Mouse (Mus musculus) ES-E14 (cell line): ENCODE results near the gene Ssr1. TPM values are rescaled to one million over a fixed set of nuclear protein-coding genes. Genes with fewer than 3 reads are reported as not detected.

Source experiments
- DNase-seq: peaks from one replicate; pipeline ENCODE4 v3.0.0-alpha.2; 2013; ENCODE audit warnings: low read depth, low spot score
- H3K27ac ChIP-seq: 2 replicates; pipeline ENCODE4 v1.5.1; 2012; ENCODE audit warnings: low read depth, mild to moderate bottlenecking, low read length, moderate library complexity, mixed read lengths; ENCODE audit not compliant: poor library complexity, insufficient read depth, severe bottlenecking
- H3K36me3 ChIP-seq: 2 replicates; pipeline ENCODE4 v1.6.1; 2012; ENCODE audit warnings: mild to moderate bottlenecking, low read length, moderate library complexity, mixed read lengths; ENCODE audit not compliant: control insufficient read depth, poor library complexity, insufficient read depth, severe bottlenecking
- H3K4me1 ChIP-seq, 2 experiments: fragments of 150-350 bp in 1 of 2; sonication (generic) in 1 of 2; 2 replicates each; pipeline ENCODE4 v1.6.1; 2012; ENCODE audit warnings: low read length in 2 of 2, mild to moderate bottlenecking in 1 of 2, mixed read lengths in 1 of 2; ENCODE audit not compliant: control insufficient read depth in 2 of 2, insufficient read depth in 2 of 2, poor library complexity in 1 of 2
- H3K4me3 ChIP-seq, 2 experiments: fragments of 150-350 bp in 1 of 2; sonication (generic) in 1 of 2; 2 replicates each; pipeline ENCODE4 v1.5.1; 2012; ENCODE audit warnings: low read length in 2 of 2, low read depth in 1 of 2, mild to moderate bottlenecking in 1 of 2, mixed read lengths in 1 of 2; ENCODE audit not compliant: insufficient read depth in 1 of 2, poor library complexity in 1 of 2, severe bottlenecking in 1 of 2
- H3K9ac ChIP-seq: 2 replicates; pipeline ENCODE4 v1.6.1; 2012; ENCODE audit warnings: low read depth, mild to moderate bottlenecking, low read length, mixed read lengths; ENCODE audit not compliant: poor library complexity, insufficient read depth, severe bottlenecking
- H3K9me3 ChIP-seq: fragments of 150-350 bp; sonication (generic); 2 replicates; pipeline ENCODE4 v1.6.1; 2012; ENCODE audit warnings: low read depth, mild to moderate bottlenecking, low read length; ENCODE audit not compliant: control insufficient read depth, insufficient read depth
- CHD2 ChIP-seq: IDR thresholded peaks from 2 replicates; pipeline ENCODE4 v1.6.1; 2014; ENCODE audit warnings: mild to moderate bottlenecking, low read depth, low read length, inconsistent platforms
- HCFC1 ChIP-seq: IDR thresholded peaks from 2 replicates; pipeline ENCODE4 v1.6.1; 2012; ENCODE audit warnings: low read length, inconsistent platforms, borderline replicate concordance; ENCODE audit not compliant: insufficient read depth
- MAFK ChIP-seq: IDR thresholded peaks from 2 replicates; pipeline ENCODE4 v1.6.1; 2014; ENCODE audit warnings: mild to moderate bottlenecking, low read depth, low read length, inconsistent platforms; ENCODE audit not compliant: insufficient read depth
- ZC3H11A ChIP-seq: IDR thresholded peaks from 2 replicates; pipeline ENCODE4 v1.6.1; 2012; ENCODE audit warnings: low read depth, mild to moderate bottlenecking, inconsistent platforms, low read length, borderline replicate concordance
- ZNF384 ChIP-seq: IDR thresholded peaks from 2 replicates; pipeline ENCODE4 v1.6.1; 2012; ENCODE audit warnings: low read depth, low read length, inconsistent platforms
- in situ Hi-C, 2 experiments: fragments of 600-800 bp; cut with MboI; formaldehyde crosslinking; loops; one replicate each; pipeline ENCODE4 v1.15.1; 2025; ENCODE audit warnings: low sequenced_read_pairs in 2 of 2, inconsistent platforms in 1 of 2; ENCODE audit not compliant: unreplicated experiment in 2 of 2
- total RNA-seq: library from RNA; depleted of rRNA; stranded (reverse); fragments of 300-350 nt; gene quantifications from 2 replicates; pipeline ENCODE4 v1.2.3, GENCODE M21; 2012

Ssr1 gene
- total RNA-seq, 1 experiment, result 82.0 TPM

- DNase-seq, result no peak
- peaks cover 5% of the 10 kb centered on the region for H3K36me3 ChIP-seq
- H3K27ac ChIP-seq, result no peak overlapping the region
- H3K4me1 ChIP-seq, result peaks cover 0 to 10% of the 10 kb centered on the region in 2 experiments; a peak in 3 of 4 replicates
- H3K4me3 ChIP-seq, result 0 out of 4 replicates have a peak overlapping the region, but pooled peaks of 1 of the 2 experiments have one; percentile 9
- H3K9ac ChIP-seq, result no peak overlapping the region
- in situ Hi-C loops, result no loop called here
- no peak for TF ChIP-seq HCFC1
- TF ChIP-seq ZC3H11A, result no peak
- no peak for TF ChIP-seq ZNF384
- TF ChIP-seq CHD2, result no peak
- no peak for TF ChIP-seq MAFK
- H3K9me3 ChIP-seq, result no peaks in the 10 kb centered on the region
These were observed 51.8 kb downstream of the Ssr1 start for GRCm38 (mm10) chr13:37941950-37942886.

GRCm38 (mm10) chr13:37941138-37941645, 52.8 kb downstream of the Ssr1 start:
- no peaks in the 10 kb centered on the region for H3K9me3 ChIP-seq
- in situ Hi-C loops, result no loop called here
- peaks cover 0 to 10% of the 10 kb centered on the region in 2 experiments; a peak in 3 of 4 replicates for H3K4me1 ChIP-seq
- DNase-seq, result no peak
- no peaks in the 10 kb centered on the region for H3K36me3 ChIP-seq
- no peak overlapping the region for H3K9ac ChIP-seq
- no peak overlapping the region for H3K4me3 ChIP-seq
- no peak overlapping the region for H3K27ac ChIP-seq
- no peak for TF ChIP-seq CHD2
- TF ChIP-seq ZC3H11A, result no peak
- no peak for TF ChIP-seq ZNF384
- TF ChIP-seq MAFK, result no peak
- no peak for TF ChIP-seq HCFC1

GRCm38 (mm10) chr13:37940649-37941048, 53.4 kb downstream of the Ssr1 start:
- Histone ChIP-seq H3K9ac (no peak overlapping the region), H3K4me1 (peaks cover 0 to 10% of the 10 kb centered on the region in 2 experiments; a peak in 3 of 4 replicates), H3K36me3 (no peaks in the 10 kb centered on the region), H3K9me3 (no peaks in the 10 kb centered on the region), H3K4me3 (no peak overlapping the region), H3K27ac (no peak overlapping the region)
- TF ChIP-seq HCFC1 (no peak), MAFK (no peak), ZNF384 (no peak), CHD2 (no peak), ZC3H11A (no peak)
- DNase-seq, result no peak
- in situ Hi-C loops, result no loop called here

- TF ChIP-seq ZNF384, result no peak
- no peak for TF ChIP-seq HCFC1
- TF ChIP-seq CHD2, result no peak
- TF ChIP-seq MAFK, result no peak
- no peak for TF ChIP-seq ZC3H11A
- Histone ChIP-seq H3K9me3 (no peaks in the 10 kb centered on the region), H3K27ac (no peak overlapping the region), H3K4me1 (peaks cover 0 to 10% of the 10 kb centered on the region in 2 experiments; a peak in 3 of 4 replicates), H3K36me3 (no peaks in the 10 kb centered on the region), H3K9ac (no peak overlapping the region), H3K4me3 (no peak overlapping the region)
- in situ Hi-C loops, result no loop called here
- no peak for DNase-seq
These were observed 53.9 kb downstream of the Ssr1 start for GRCm38 (mm10) chr13:37940167-37940566.
